Mouse (Mus musculus): Measurements from ENCODE around the gene Fndc3b. TPM values are rescaled to one million over a fixed set of nuclear protein-coding genes. Genes with fewer than 3 reads are reported as not detected.
"Not testable (repeated sequence)": the region's sequence is repeated elsewhere in the genome, so short reads cannot be mapped to it uniquely, and the experiment has no call there.

The Fndc3b gene
- polyA plus RNA-seq, 1 experiment from 2014 or later: 21.9 TPM

- no peak for DNase-seq (ENCODE audit: low spot score)
- peaks cover 60% of the 10 kb centered on the region for H3K36me3 ChIP-seq
- no peaks in the 10 kb centered on the region for H3K9me3 ChIP-seq
- H3K27ac ChIP-seq: no peak overlapping the region
- H3K4me1 ChIP-seq: peaks cover 25% of the 10 kb centered on the region
- WGBS: 77% methylated on average over 3 of the region's 3 CpGs
- H3K4me3 ChIP-seq: no peak overlapping the region
- no peaks in the 10 kb centered on the region for H3K27me3 ChIP-seq (ENCODE audit: insufficient read depth, poor library complexity, severe bottlenecking)
Measured at GRCm38 (mm10) chr3:27483321-27483720, 227.8 kb downstream of the Fndc3b start.

GRCm38 (mm10) chr3:27481738-27482137, 229.4 kb downstream of the Fndc3b start:
- 92% methylated on average over 5 of the region's 5 CpGs for WGBS
- Histone ChIP-seq H3K27me3 (ENCODE audit: insufficient read depth, poor library complexity, severe bottlenecking) (no peaks in the 10 kb centered on the region), H3K36me3 (peaks cover 52% of the 10 kb centered on the region)

GRCm38 (mm10) chr3:27479378-27479777, 231.7 kb downstream of the Fndc3b start:
- Histone ChIP-seq H3K9me3 (no peaks in the 10 kb centered on the region), H3K4me3 (no peak overlapping the region), H3K4me1 (peaks cover 29% of the 10 kb centered on the region), H3K27ac (no peak overlapping the region), H3K36me3 (peaks cover 37% of the 10 kb centered on the region), H3K27me3 (ENCODE audit: insufficient read depth, poor library complexity, severe bottlenecking) (no peaks in the 10 kb centered on the region)
- no peak for DNase-seq (ENCODE audit: low spot score)
- WGBS: 69% methylated on average over 2 of the region's 2 CpGs

More at GRCm38 (mm10) chr3:27481738-27482137, 229.4 kb downstream of the Fndc3b start:
- no peak for DNase-seq (ENCODE audit: low spot score)
- Histone ChIP-seq H3K9me3 (no peaks in the 10 kb centered on the region), H3K27ac (no peak overlapping the region), H3K4me1 (peaks cover 26% of the 10 kb centered on the region), H3K4me3 (no peak overlapping the region)

GRCm38 (mm10) chr3:27478563-27479156, 232.4 kb downstream of the Fndc3b start:
- Histone ChIP-seq H3K36me3 (peaks cover 42% of the 10 kb centered on the region), H3K4me3 (no peak overlapping the region), H3K27me3 (ENCODE audit: insufficient read depth, poor library complexity, severe bottlenecking) (no peaks in the 10 kb centered on the region), H3K4me1 (peaks cover 29% of the 10 kb centered on the region), H3K27ac (no peak overlapping the region), H3K9me3 (no peaks in the 10 kb centered on the region)
- 91% methylated on average over 16 of the region's 16 CpGs for WGBS
- DNase-seq (ENCODE audit: low spot score): no peak

- not testable (repeated sequence) for H3K4me3 ChIP-seq; H3K27me3 ChIP-seq (ENCODE audit: insufficient read depth, poor library complexity, severe bottlenecking); DNase-seq (ENCODE audit: low spot score); H3K27ac ChIP-seq; H3K9me3 ChIP-seq
- WGBS: 81% methylated on average over 3 of the region's 3 CpGs
- Histone ChIP-seq H3K4me1 (peaks cover 23% of the 10 kb centered on the region), H3K36me3 (peaks cover 51% of the 10 kb centered on the region)
Measured at GRCm38 (mm10) chr3:27477749-27478148, 233.4 kb downstream of the Fndc3b start.

- 88% methylated on average over 7 of the region's 7 CpGs for WGBS
- Histone ChIP-seq H3K4me3 (no peak overlapping the region), H3K36me3 (peaks cover 43% of the 10 kb centered on the region)
Measured at GRCm38 (mm10) chr3:27475899-27476298, 235.2 kb downstream of the Fndc3b start.

GRCm38 (mm10) chr3:27473801-27474599, 237.1 kb downstream of the Fndc3b start:
- Histone ChIP-seq H3K9me3 (0 out of 2 replicates have a peak, but pooled peaks cover 3% of the 10 kb centered on the region), H3K27ac (no peak overlapping the region), H3K4me1 (peaks cover 24% of the 10 kb centered on the region), H3K27me3 (ENCODE audit: insufficient read depth, poor library complexity, severe bottlenecking) (no peaks in the 10 kb centered on the region), H3K4me3 (no peak overlapping the region), H3K36me3 (peaks cover 45% of the 10 kb centered on the region)
- no peak for DNase-seq (ENCODE audit: low spot score)
- 91% methylated on average over 14 of the region's 14 CpGs for WGBS

More at GRCm38 (mm10) chr3:27475899-27476298, 235.2 kb downstream of the Fndc3b start:
- DNase-seq (ENCODE audit: low spot score): no peak
- peaks cover 32% of the 10 kb centered on the region for H3K4me1 ChIP-seq
- H3K27ac ChIP-seq: no peak overlapping the region
- no peaks in the 10 kb centered on the region for H3K27me3 ChIP-seq (ENCODE audit: insufficient read depth, poor library complexity, severe bottlenecking)
- 0 out of 2 replicates have a peak, but pooled peaks cover 3% of the 10 kb centered on the region for H3K9me3 ChIP-seq

- 0 out of 2 replicates have a peak, but pooled peaks cover 3% of the 10 kb centered on the region for H3K9me3 ChIP-seq
- no peak for DNase-seq (ENCODE audit: low spot score)
- 88% methylated on average over 3 of the region's 3 CpGs for WGBS
Measured at GRCm38 (mm10) chr3:27472846-27473245, 238.3 kb downstream of the Fndc3b start.

GRCm38 (mm10) chr3:27470781-27471180, 240.3 kb downstream of the Fndc3b start:
- WGBS: 38% methylated on average over 8 of the region's 8 CpGs
- Histone ChIP-seq H3K27me3 (ENCODE audit: insufficient read depth, poor library complexity, severe bottlenecking) (no peaks in the 10 kb centered on the region), H3K27ac (peak overlapping the region; percentile 30; the same call in 1 of the 2 replicates), H3K4me3 (no peak overlapping the region), H3K4me1 (peaks cover 16% of the 10 kb centered on the region), H3K9me3 (0 out of 2 replicates have a peak, but pooled peaks cover 3% of the 10 kb centered on the region), H3K36me3 (peaks cover 54% of the 10 kb centered on the region)
- DNase-seq (ENCODE audit: low spot score): no peak

More at GRCm38 (mm10) chr3:27472846-27473245, 238.3 kb downstream of the Fndc3b start:
- Histone ChIP-seq H3K27me3 (ENCODE audit: insufficient read depth, poor library complexity, severe bottlenecking) (no peaks in the 10 kb centered on the region), H3K36me3 (peaks cover 51% of the 10 kb centered on the region), H3K4me3 (no peak overlapping the region), H3K4me1 (peaks cover 19% of the 10 kb centered on the region), H3K27ac (no peak overlapping the region)

GRCm38 (mm10) chr3:27469971-27470370, 241.1 kb downstream of the Fndc3b start:
- Histone ChIP-seq H3K27me3 (ENCODE audit: insufficient read depth, poor library complexity, severe bottlenecking) (no peaks in the 10 kb centered on the region), H3K9me3 (0 out of 2 replicates have a peak, but pooled peaks cover 3% of the 10 kb centered on the region), H3K36me3 (peaks cover 60% of the 10 kb centered on the region), H3K27ac (no peak overlapping the region), H3K4me3 (no peak overlapping the region), H3K4me1 (peaks cover 17% of the 10 kb centered on the region)
- DNase-seq (ENCODE audit: low spot score): no peak
- WGBS: 84% methylated on average over 8 of the region's 8 CpGs

DNA sequence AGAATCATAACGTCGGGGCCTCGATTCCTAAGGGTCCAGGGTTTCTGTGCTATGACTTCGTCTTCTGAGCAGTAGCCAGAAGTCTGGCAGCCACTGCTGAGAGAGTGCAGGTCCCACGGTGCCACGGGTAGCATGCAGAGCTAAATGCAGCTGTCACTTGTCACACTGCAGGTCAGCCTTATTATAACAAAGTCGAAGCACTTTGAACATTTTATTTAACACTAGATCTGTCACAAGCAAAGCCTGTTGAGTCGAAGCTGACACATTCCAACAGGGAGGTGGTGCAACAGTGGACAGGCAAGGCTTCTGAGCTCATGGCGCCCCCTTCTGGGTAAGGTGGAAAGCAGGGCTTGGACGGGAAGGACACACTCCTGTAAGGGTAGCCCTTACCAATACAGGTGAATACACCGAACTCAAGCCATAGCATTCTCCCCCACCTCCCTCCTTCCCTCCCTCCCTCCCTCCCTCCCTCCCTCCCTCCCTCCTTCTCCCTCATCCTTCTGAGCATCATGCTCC, 243.5 kb downstream of the Fndc3b start:
- Histone ChIP-seq H3K36me3 (peaks cover 61% of the 10 kb centered on the region), H3K27me3 (ENCODE audit: insufficient read depth, poor library complexity, severe bottlenecking) (no peaks in the 10 kb centered on the region), H3K27ac (no peak overlapping the region), H3K4me3 (no peak overlapping the region), H3K4me1 (peaks cover 36% of the 10 kb centered on the region), H3K9me3 (no peaks in the 10 kb centered on the region)
- WGBS: 69% methylated on average over 11 of the region's 11 CpGs
- DNase-seq (ENCODE audit: low spot score): no peak

DNA sequence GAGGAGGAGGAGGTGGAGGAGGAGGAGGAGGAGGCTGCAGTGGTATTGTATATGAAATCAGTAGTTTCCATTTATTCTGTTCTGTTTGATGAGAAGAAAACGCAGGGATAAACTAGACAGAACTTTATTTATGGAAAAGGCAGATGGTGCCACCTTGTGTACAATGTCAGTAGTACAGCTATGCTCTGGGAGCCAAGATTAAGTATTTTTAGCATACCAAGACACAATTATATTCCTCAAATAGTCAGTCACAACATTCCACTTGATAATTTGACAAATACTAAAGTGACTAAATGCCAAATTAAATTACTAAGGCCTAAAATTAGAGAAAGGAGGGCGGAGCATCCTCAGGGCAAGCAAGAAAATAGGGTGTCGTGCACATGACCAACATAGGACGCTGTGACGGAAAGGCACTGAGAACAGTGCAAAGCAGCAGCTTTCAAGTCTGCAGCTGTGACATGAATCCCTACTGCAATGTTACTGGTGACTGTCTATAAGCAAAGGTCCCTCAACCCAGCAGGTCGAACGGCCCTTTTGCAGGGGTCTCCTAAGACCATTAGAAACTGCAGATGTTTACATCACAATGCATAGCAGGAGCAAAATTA, 244.7 kb downstream of the Fndc3b start:
- no peak for DNase-seq (ENCODE audit: low spot score)
- WGBS: 79% methylated on average over 7 of the region's 7 CpGs
- H3K9me3 ChIP-seq: no peaks in the 10 kb centered on the region
- peaks cover 73% of the 10 kb centered on the region for H3K36me3 ChIP-seq
- peaks cover 44% of the 10 kb centered on the region for H3K4me1 ChIP-seq
- H3K27me3 ChIP-seq (ENCODE audit: insufficient read depth, poor library complexity, severe bottlenecking): no peaks in the 10 kb centered on the region
- no peak overlapping the region for H3K27ac ChIP-seq
- no peak overlapping the region for H3K4me3 ChIP-seq
